Mouse (Mus musculus) telencephalon, adult 2 months (tissue): ENCODE results near the gene Vmp1.

Source experiments
- DNase-seq: peaks from one replicate; pipeline ENCODE4 v3.0.0-alpha.2; 2011; ENCODE audit warnings: low read depth, low spot score

Vmp1 gene

GRCm38 (mm10) chr11:86602116-86602515 lies 81.5 kb downstream of the Vmp1 start:
- no peak for DNase-seq

GRCm38 (mm10) chr11:86600209-86600557 lies 83.5 kb downstream of the Vmp1 start:
- DNase-seq: no peak

DNA sequence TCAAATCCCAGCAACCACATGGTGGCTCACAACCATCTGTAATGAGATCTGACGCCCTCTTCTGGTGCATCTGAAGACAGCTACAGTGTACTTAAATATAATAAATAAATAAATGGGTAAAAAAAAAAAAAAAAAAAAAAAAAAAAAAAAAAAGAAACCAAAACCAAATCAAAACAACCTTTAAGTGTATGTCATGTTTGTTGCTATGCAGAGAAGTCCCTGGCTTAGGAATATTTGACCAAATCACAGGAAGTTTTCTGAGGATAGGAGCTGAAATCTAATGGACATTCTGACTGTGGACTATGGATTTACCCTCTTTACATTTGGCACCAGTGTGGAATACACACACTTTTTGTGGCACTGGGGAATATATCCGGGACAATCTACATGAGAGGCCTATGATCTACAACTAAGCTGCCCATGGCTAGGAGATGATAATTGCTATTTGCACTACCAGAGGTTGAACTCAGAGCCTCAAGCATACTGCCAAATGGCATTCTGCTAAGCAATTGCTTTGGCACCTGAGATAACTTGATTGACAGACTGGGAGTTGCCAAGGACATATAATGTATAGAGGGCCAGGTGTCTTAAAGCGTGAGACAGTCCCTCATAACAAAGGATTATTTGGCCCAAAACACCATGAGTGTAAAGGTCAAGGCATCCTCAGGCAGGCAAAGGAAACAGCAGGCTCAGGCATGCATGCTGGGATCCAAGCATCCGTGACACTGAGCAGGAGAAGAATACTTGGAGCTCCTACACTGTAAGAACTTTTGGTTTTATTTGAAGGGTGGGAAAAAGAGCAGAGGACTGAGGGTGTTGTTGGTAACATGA lies 84.0 kb downstream of the Vmp1 start:
- DNase-seq: no peak

- DNase-seq: no peak
Measured at GRCm38 (mm10) chr11:86598572-86598971, 85.1 kb downstream of the Vmp1 start.

GRCm38 (mm10) chr11:86598154-86598553 lies 85.5 kb downstream of the Vmp1 start:
- no peak for DNase-seq

DNA sequence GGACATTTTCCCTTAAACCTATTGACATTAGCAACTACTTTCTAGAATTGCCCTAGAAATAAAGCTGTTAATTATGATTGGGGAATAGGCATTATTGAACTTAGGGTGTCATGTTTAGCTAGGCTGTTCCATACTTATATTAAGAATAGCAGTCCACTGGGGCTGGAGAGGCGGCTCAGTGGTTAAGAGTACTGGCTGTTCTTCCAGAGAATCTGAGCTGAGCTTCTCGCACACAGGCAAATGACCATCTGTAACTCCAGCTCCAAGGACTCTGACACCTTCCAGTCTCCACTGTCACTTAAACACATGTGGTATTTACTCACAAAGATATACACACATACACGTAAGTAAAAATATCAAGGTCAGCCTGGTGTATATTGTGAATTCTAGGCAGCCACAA lies 86.7 kb downstream of the Vmp1 start:
- no peak for DNase-seq

DNA sequence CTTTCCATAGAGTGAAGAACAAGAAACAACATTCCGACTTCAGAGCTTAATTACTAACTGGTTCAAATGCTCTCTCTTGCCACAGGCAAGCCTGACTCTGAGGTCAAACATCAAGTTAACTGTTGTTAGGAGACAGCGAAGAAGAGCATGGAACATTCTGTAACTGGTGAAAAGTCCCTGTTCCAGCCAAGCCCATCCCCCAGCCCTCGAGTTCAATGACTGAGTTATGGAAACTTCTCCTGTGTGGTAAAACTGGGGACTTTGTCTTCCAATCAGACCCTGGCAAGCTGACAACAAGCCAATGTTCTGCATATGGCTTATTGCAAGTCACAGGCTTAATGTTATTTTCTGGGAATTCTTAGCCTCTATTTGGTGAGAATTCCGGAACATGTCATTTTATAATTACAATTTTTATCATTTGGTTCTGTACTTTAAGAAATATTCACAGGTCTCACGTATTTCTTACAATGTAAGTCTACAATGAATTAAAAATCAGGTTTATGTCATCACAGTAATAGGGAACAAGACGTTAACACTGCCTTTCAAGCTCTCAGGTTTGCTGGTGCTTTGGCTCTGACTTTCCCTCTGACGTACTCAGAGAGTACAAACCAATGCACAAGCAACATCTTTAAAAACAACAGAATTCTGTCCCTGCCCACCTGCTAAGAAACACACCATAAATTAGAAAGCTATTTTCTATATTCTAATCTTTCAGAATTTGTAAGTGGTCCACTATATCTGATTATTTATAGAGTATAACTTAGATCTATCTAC lies 87.3 kb downstream of the Vmp1 start:
- DNase-seq: no peak

GRCm38 (mm10) chr11:86595366-86595765 lies 88.3 kb downstream of the Vmp1 start:
- DNase-seq: no peak

DNA sequence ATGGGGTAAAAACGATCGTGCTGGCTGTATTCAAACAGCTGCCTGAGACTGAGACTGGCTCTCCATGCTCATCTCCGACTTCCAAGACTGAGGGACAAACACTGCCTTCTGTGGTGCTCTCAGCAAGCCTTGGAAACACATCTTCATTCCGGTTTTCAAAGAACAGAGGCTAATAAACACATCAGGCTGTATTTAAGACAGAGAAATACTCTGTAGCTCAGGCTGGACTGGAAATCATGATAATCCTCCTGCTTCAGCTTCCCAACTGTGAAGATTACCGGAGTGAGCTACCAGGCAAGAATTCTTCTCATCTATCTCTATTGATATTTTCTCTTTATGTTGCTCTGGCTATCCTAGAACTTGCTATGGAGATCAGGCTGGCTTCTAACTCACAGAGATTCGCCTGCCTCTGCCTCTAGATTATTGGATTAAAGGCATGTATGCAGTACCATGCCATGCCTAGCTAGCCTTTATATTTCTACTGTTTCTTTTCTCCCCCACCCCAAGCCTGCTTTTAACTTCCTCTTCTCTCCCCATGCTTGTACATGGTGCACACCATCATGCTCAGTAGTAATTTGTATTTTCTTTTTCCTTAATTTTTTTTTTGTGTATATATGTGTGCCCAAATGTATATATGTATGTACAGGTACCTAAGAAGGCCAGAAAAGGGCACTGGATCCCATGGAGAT lies 89.3 kb downstream of the Vmp1 start:
- DNase-seq: no peak

DNA sequence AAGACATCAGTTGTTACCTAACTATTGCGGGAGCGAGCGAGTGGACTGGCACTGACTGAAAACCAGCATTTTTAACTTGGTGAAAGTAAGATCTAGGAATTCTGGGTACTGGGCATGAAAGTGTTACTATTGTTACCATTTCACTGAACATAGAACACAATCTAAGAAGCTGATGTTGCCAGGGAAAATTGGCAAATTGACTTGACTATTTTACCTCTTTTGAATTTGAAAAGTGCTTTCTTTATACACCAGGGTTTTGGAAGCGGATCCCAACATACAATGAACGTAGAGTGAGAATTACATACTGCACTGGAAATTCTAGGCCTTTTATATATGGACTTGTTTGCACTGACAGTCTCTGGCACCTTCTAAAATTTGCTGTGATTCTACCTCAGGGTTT lies 90.2 kb downstream of the Vmp1 start:
- no peak for DNase-seq

DNA sequence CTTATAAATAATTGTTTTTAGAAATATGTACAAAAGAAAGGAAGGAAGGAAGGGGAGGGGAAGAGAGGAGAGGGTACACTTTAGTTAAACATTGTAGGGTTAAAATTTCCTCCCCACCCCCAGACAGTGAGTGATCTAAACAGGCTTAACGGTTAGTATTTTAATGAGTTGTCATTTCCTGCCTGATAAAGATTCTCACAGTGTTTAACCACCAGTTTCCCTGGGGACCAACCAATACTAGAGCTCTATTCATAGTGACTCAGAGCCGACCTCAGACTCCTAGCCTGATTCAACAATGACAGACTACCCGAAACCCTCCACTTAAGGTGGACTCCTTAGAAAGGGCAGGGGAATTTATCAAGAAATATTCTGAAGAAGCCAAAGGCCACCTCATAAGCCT lies 90.6 kb downstream of the Vmp1 start:
- no peak for DNase-seq

GRCm38 (mm10) chr11:86591931-86592616 lies 91.6 kb downstream of the Vmp1 start:
- DNase-seq: no peak

GRCm38 (mm10) chr11:86591301-86591845 lies 92.3 kb downstream of the Vmp1 start:
- DNase-seq: no peak

DNA sequence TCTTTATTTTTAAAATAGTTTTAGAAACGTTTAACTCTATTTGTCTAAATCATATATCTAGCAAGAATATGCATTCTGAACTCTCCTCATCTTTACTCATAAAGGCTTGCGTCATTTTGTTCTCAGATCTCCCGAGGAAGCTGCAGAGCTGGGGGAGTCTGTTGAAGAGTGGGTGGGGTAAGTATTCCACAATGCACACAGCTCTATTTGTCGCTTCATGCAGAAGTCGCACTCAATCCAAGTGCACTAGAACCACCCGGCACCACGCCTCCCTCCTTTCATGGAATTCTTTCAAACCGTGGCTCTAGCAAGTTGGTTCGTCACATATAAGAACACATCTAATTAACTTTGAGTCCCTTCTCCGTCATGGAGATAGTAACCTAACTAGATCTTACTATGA lies 93.1 kb downstream of the Vmp1 start:
- peak; percentile 47 for DNase-seq

GRCm38 (mm10) chr11:86590066-86590465 lies 93.6 kb downstream of the Vmp1 start:
- no peak for DNase-seq

DNA sequence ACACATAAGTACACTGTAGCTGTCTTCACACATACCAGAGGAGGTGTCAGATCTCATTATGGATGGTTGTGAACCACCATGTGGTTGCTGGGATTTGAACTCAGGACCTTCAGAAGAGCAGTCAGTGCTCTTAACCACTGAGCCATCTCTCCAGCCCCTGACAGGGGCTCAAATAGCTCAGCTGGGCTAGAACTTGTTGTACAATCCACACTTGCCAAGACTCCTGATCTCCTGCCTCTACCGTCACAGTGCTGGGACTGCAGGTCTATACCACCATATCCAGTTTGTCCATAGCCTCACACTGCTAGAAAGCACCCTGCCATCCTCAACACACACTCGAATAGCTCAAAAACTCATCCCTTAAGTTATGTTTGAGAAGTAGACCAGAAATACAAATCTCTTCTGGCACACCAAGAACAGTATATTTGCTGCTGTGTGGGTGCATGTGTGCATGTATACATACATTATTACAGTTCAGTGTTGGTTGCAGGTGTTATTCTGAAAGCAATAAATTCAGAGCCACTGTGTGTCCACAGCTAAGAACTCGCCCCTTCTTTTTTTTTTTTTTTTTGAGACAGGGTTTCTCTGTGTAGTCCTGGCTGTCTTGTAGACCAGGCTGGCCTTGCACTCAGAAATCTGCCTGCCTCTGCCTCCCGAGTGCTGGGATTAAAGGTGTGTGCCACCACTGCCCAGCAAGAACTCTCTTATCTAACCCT lies 94.9 kb downstream of the Vmp1 start:
- no peak for DNase-seq

- no peak for DNase-seq
Measured at GRCm38 (mm10) chr11:86587830-86588229, 95.8 kb downstream of the Vmp1 start.

DNA sequence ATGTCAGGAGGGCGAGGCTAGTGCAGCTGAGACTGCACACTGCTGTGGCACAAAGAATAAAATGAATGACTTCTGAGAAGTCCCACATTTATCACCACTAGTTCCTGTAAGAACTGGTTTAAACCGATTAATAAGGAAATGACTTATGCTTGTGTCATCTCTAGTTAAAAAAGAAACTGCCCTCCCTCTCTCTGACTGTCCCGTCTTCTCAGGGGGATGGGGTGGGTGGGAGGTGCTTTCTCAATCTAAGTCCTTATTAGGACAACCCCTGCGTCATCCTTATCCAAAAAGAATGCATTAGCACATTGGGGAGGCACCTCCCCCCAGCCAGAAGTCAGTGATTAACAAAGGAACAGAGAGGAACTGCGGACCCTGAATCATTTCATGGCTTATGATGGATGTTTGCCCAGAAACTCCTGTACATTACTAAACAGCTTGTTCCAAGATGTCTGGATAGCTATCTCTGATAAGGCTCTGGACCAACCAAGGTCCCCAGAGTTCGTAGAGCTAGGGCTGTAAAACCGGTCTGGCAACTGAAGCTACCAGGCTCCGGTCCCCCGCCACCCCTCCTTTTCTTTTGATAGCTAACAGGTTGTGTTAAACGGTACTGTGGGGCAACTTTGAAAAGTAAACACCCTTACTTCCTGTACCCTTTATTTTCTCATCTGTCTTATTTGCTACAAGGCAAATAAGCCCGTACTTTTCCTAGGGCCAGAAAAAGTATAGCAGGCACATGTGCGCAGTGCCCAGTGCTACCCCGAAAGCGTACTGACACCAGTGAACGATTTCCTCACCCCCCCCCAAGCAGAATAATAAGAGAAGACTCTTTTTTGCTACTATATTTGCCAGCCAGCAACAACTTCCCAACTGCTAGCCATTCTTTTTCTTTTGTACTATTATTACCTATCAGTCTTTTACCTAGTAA lies 96.5 kb downstream of the Vmp1 start:
- no peak for DNase-seq

DNA sequence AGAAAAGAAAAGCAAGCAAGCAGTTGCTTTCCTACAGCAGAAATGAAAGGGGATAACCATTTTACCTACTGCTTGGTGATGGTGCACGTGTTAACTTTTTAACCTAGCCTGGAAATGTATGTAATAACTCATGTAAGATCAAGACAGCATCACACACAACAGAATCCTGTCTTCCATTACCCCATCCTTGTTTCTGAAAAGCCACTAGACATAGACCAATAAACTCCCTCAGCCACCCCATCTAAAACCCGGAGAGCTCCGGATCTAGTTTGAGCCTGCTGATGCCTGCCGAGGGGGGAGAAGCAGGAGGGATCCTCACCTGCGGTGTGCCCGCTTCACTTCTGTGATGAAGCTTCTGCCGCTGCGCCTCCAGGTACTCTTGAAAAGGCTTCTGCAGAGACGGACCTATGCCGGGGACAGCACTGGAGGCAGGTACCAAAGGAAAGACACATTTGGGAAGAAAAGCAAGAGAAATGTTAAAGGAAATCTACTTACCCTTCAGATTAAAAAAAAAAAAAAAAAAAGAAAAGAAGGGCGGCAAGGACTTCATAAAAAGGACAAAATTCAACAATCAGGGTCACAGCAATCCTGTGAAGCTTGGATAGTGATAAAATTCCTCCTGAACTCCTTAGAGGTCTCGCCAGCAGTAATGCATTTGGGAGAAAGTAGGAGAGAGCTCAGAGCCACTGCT lies 97.3 kb downstream of the Vmp1 start:
- DNase-seq: no peak
